In genomic region chr5:76942505-76942904, GRCm38 (mm10) we compare ENCODE assay signal across 20 mouse cellular contexts. TPM values are rescaled to one million over a fixed set of nuclear protein-coding genes. Genes with fewer than 3 reads are reported as not detected.
A peak's percentile ranks its signal among the peaks of the same experiment; 100 is the strongest.
DNase-seq lines count a peak whose midpoint lies in the region; ATAC-seq and TF ChIP-seq lines count a peak whose summit lies in the region.
"Had no signal": no experiment of that assay in that cellular context is flagged by ENCODE, and none has a peak within 500 bp of the region (broad histone marks: within the 10 kb centered on the region; RNA-seq: fewer than 3 reads in every experiment).

No protein-coding gene starts in this region.

- 36% methylated on average over 4 of the region's 4 CpGs for WGBS in kidney, adult 2 months
- 59% methylated on average over 4 of the region's 4 CpGs for WGBS in intestine, embryonic 15.5 days
- WGBS in kidney, postnatal 0 days, result 53% methylated on average over 4 of the region's 4 CpGs
- 72% methylated on average over 4 of the region's 4 CpGs for WGBS in stomach, embryonic 16.5 days

- H3K36me3 ChIP-seq in kidney, adult 2 months (ENCODE audit: control insufficient read depth, insufficient read depth, low read length), result peaks cover 4% of the 10 kb centered on the region; the same call in 1 of the 2 replicates
- 0 out of 2 replicates have a peak, but pooled peaks cover 9% of the 10 kb centered on the region for H3K36me3 ChIP-seq in intestine, embryonic 15.5 days
- H3K36me3 ChIP-seq in kidney, postnatal 0 days (ENCODE audit: insufficient read depth, low read length), result no peaks in the 10 kb centered on the region
- H3K36me3 ChIP-seq in stomach, embryonic 16.5 days (ENCODE audit: control insufficient read depth, insufficient read depth, low read length), result peaks cover 3% of the 10 kb centered on the region; the same call in 1 of the 2 replicates
- H3K36me3 ChIP-seq: midbrain, embryonic 15.5 days had no signal

- H3K9ac ChIP-seq in intestine, embryonic 15.5 days, result no peak overlapping the region
- no peak overlapping the region for H3K9ac ChIP-seq in kidney, postnatal 0 days (ENCODE audit: low read depth, low read length)
- no peak overlapping the region for H3K9ac ChIP-seq in stomach, embryonic 16.5 days (ENCODE audit: low read length)
- H3K9ac ChIP-seq: embryonic facial prominence, embryonic 13.5 days; forebrain, embryonic 12.5 days; hindbrain, embryonic 12.5 days; liver, embryonic 14.5 days; midbrain, embryonic 15.5 days; neural tube, embryonic 12.5 days had no signal

- TF ChIP-seq POLR2A in kidney, adult 2 months (IDR thresholded peaks at IDR 0.05; ENCODE audit: low read depth, low read length), result no peak

- H3K4me3 ChIP-seq in kidney, adult 2 months (ENCODE audit: insufficient read depth, low read depth, low read length), result no peak overlapping the region
- no peak overlapping the region for H3K4me3 ChIP-seq in intestine, embryonic 15.5 days (replicated peaks)
- H3K4me3 ChIP-seq in kidney, postnatal 0 days (replicated peaks; ENCODE audit: low read depth, low read length), result no peak overlapping the region
- no peak overlapping the region for H3K4me3 ChIP-seq in stomach, embryonic 16.5 days (replicated peaks; ENCODE audit: low read length)
- H3K4me3 ChIP-seq: embryonic facial prominence, embryonic 13.5 days; erythroblast, embryonic 14.5 days; forebrain, embryonic 12.5 days; gastrocnemius, adult 2 months; hindbrain, embryonic 12.5 days; midbrain, embryonic 15.5 days; neural tube, embryonic 12.5 days had no signal

- no peak overlapping the region for H3K4me2 ChIP-seq in intestine, embryonic 15.5 days (replicated peaks)
- H3K4me2 ChIP-seq in kidney, postnatal 0 days (ENCODE audit: low read length), result no peak overlapping the region
- no peak overlapping the region for H3K4me2 ChIP-seq in stomach, embryonic 16.5 days (ENCODE audit: low read depth, low read length)
- H3K4me2 ChIP-seq: embryonic facial prominence, embryonic 13.5 days; forebrain, embryonic 12.5 days; hindbrain, embryonic 12.5 days; midbrain, embryonic 15.5 days; neural tube, embryonic 12.5 days had no signal

- H3K27me3 ChIP-seq in kidney, adult 2 months (replicated peaks; ENCODE audit: control insufficient read depth, insufficient read depth, low read length), result no peaks in the 10 kb centered on the region
- H3K27me3 ChIP-seq in intestine, embryonic 15.5 days (replicated peaks), result no peaks in the 10 kb centered on the region
- H3K27me3 ChIP-seq in kidney, postnatal 0 days (ENCODE audit: insufficient read depth, low read length), result no peaks in the 10 kb centered on the region
- no peaks in the 10 kb centered on the region for H3K27me3 ChIP-seq in stomach, embryonic 16.5 days (ENCODE audit: control insufficient read depth, insufficient read depth, low read length)
- H3K27me3 ChIP-seq: embryonic facial prominence, embryonic 13.5 days; forebrain, embryonic 12.5 days; hindbrain, embryonic 12.5 days; midbrain, embryonic 15.5 days; neural tube, embryonic 12.5 days had no signal

- peak; percentile 81 for ATAC-seq in intestine, embryonic 15.5 days
- ATAC-seq in kidney, postnatal 0 days (replicated peaks; ENCODE audit: low FRiP score, low read depth), result peak; percentile 89
- ATAC-seq in stomach, embryonic 16.5 days (ENCODE audit: insufficient read depth, low FRiP score), result peak; percentile 66; the same call in 1 of the 2 replicates
- ATAC-seq: midbrain, embryonic 15.5 days had no signal

- H3K27ac ChIP-seq in kidney, adult 2 months (ENCODE audit: insufficient read depth, low read depth, low read length), result peak overlapping the region; percentile 99
- no peak overlapping the region for H3K27ac ChIP-seq in intestine, embryonic 15.5 days
- H3K27ac ChIP-seq in kidney, postnatal 0 days, result peak overlapping the region; percentile 64
- no peak overlapping the region for H3K27ac ChIP-seq in stomach, embryonic 16.5 days (ENCODE audit: low read length)
- H3K27ac ChIP-seq: embryonic facial prominence, embryonic 13.5 days; forebrain, embryonic 12.5 days; gastrocnemius, adult 2 months; hindbrain, embryonic 12.5 days; liver, embryonic 14.5 days; macrophage; midbrain, embryonic 15.5 days; neural tube, embryonic 12.5 days had no signal

- DNase-seq in kidney, adult 2 months, result peak; percentile 88
- DNase-seq in kidney, adult 18-20 months, result no peak
- no peak for DNase-seq in kidney, postnatal 0 days (ENCODE audit: low spot score)
- no peak for DNase-seq in left cerebral cortex, postnatal 36 days (ENCODE audit: low spot score in 2 of 2)
- DNase-seq in thymus, adult 18-20 months, result no peak
- no peak for DNase-seq in ovary, adult 18-20 months (ENCODE audit: low spot score)
- DNase-seq: adrenal gland, postnatal 36 days; cerebellum, postnatal 10 days; gastrocnemius, adult 2 months; thymus, adult 2 months had no signal

- intact Hi-C loops in left cerebral cortex, postnatal 36 days (cut with DNase I), result no loop called here

- H3K9me3 ChIP-seq in intestine, embryonic 15.5 days, result no peaks in the 10 kb centered on the region
- H3K9me3 ChIP-seq in kidney, postnatal 0 days (replicated peaks; ENCODE audit: low read length), result no peaks in the 10 kb centered on the region
- H3K9me3 ChIP-seq in stomach, embryonic 16.5 days (replicated peaks; ENCODE audit: control insufficient read depth, low read length), result no peaks in the 10 kb centered on the region
- H3K9me3 ChIP-seq: embryonic facial prominence, embryonic 13.5 days; forebrain, embryonic 12.5 days; hindbrain, embryonic 12.5 days; midbrain, embryonic 15.5 days; neural tube, embryonic 12.5 days had no signal

- no peak for TF ChIP-seq CTCF in kidney, adult 2 months (conservative IDR thresholded peaks at IDR 0.05; ENCODE audit: insufficient read depth, insufficient read length, low read depth, low read length)
- no peak for TF ChIP-seq CTCF in kidney, postnatal 0 days (IDR thresholded peaks at IDR 0.05; ENCODE audit: low read depth)

- peaks cover 35% of the 10 kb centered on the region for H3K4me1 ChIP-seq in kidney, adult 2 months (ENCODE audit: control insufficient read depth, insufficient read depth, low read length)
- no peaks in the 10 kb centered on the region for H3K4me1 ChIP-seq in intestine, embryonic 15.5 days (replicated peaks)
- peaks cover 10% of the 10 kb centered on the region; the same call in 1 of the 2 replicates for H3K4me1 ChIP-seq in kidney, postnatal 0 days (replicated peaks; ENCODE audit: insufficient read depth, low read length)
- peaks cover 4% of the 10 kb centered on the region; the same call in 1 of the 2 replicates for H3K4me1 ChIP-seq in stomach, embryonic 16.5 days (ENCODE audit: control insufficient read depth, insufficient read depth, low read length)
- H3K4me1 ChIP-seq: midbrain, embryonic 15.5 days; neural tube, embryonic 12.5 days had no signal

RNA-seq across cellular contexts. Expression of gene Paics, which starts 8.6 kb away (rescaled TPM):
- polyA plus RNA-seq in kidney, adult 2 months (2012; rRNA removed), result 120 and 170 TPM in 2 replicates
- 193 and 208 TPM in 2 replicates for polyA plus RNA-seq in intestine, embryonic 15.5 days (2015; fragmentation: Nextera tagmentation; extraction: Ambion mirVana)
- polyA plus RNA-seq in kidney, postnatal 0 days (2015; fragmentation: Nextera tagmentation; extraction: Ambion mirVana), result 252 and 279 TPM in 2 replicates
- polyA plus RNA-seq in stomach, embryonic 16.5 days (2015; fragmentation: Nextera tagmentation; extraction: Ambion mirVana), result 210 and 211 TPM in 2 replicates
- total RNA-seq in left cerebral cortex, postnatal 36 days (2021), result 10 to 100 TPM; 87.8 to 95.7 TPM

RNA-seq across cellular contexts. Expression of gene Ppat, which starts 8.9 kb away (rescaled TPM):
- polyA plus RNA-seq in kidney, adult 2 months (2012; rRNA removed), result 11.2 and 12.9 TPM in 2 replicates
- 27.4 and 30.7 TPM in 2 replicates for polyA plus RNA-seq in intestine, embryonic 15.5 days (2015; fragmentation: Nextera tagmentation; extraction: Ambion mirVana)
- 35.9 and 37.6 TPM in 2 replicates for polyA plus RNA-seq in kidney, postnatal 0 days (2015; fragmentation: Nextera tagmentation; extraction: Ambion mirVana)
- 21.7 and 26.2 TPM in 2 replicates for polyA plus RNA-seq in stomach, embryonic 16.5 days (2015; fragmentation: Nextera tagmentation; extraction: Ambion mirVana)
- 10 to 100 TPM; 17.3 to 18.7 TPM for total RNA-seq in left cerebral cortex, postnatal 36 days (2021)

RNA-seq across cellular contexts. Expression of gene Srp72, which starts 32.0 kb away (rescaled TPM):
- polyA plus RNA-seq in kidney, adult 2 months (2012; rRNA removed), result 21.5 and 24.4 TPM in 2 replicates
- 79.6 and 84.8 TPM in 2 replicates for polyA plus RNA-seq in intestine, embryonic 15.5 days (2015; fragmentation: Nextera tagmentation; extraction: Ambion mirVana)
- 70.0 and 79.5 TPM in 2 replicates for polyA plus RNA-seq in kidney, postnatal 0 days (2015; fragmentation: Nextera tagmentation; extraction: Ambion mirVana)
- polyA plus RNA-seq in stomach, embryonic 16.5 days (2015; fragmentation: Nextera tagmentation; extraction: Ambion mirVana), result 89.3 and 89.4 TPM in 2 replicates
- 100 to 1,000 TPM in 1 of 2 experiments, 10 to 100 TPM in 1; 95.5 to 105 TPM for total RNA-seq in left cerebral cortex, postnatal 36 days (2021)

RNA-seq across cellular contexts. Expression of gene Aasdh, which starts 37.2 kb away (rescaled TPM):
- 14.3 and 15.1 TPM in 2 replicates for polyA plus RNA-seq in kidney, adult 2 months (2012; rRNA removed)
- polyA plus RNA-seq in intestine, embryonic 15.5 days (2015; fragmentation: Nextera tagmentation; extraction: Ambion mirVana), result 14.2 and 18.3 TPM in 2 replicates
- polyA plus RNA-seq in kidney, postnatal 0 days (2015; fragmentation: Nextera tagmentation; extraction: Ambion mirVana), result 10.6 and 11.0 TPM in 2 replicates
- polyA plus RNA-seq in stomach, embryonic 16.5 days (2015; fragmentation: Nextera tagmentation; extraction: Ambion mirVana), result 14.0 and 15.5 TPM in 2 replicates
- 10 to 100 TPM; 22.8 to 25.0 TPM for total RNA-seq in left cerebral cortex, postnatal 36 days (2021)

Comparison
In these comparisons a context has a peak if more than half of its experiments do, and no peak if none do; other contexts are left out.
1. H3K27ac ChIP-seq: peak in kidney, adult 2 months (single experiment) and kidney, postnatal 0 days (single experiment); none in intestine, embryonic 15.5 days (single experiment) and stomach, embryonic 16.5 days (single experiment).
2. Peak in every context shown above with its lines, with median percentiles within 50 percentile points of each other: ATAC-seq.